Mouse (Mus musculus) stomach, postnatal 0 days (tissue): Measurements from ENCODE around the gene Cnn3. TPM values are rescaled to one million over a fixed set of nuclear protein-coding genes. Genes with fewer than 3 reads are reported as not detected.
A peak's percentile ranks its signal among the peaks of the same experiment; 100 is the strongest.

Experiments used
- ATAC-seq: fragments of 200-750 bp; cut with Nextera tagmentation; 2 replicates; pipeline ENCODE4 v1.8.0; 2017; ENCODE audit not compliant: low FRiP score, low TSS enrichment
- DNase-seq: peaks from one replicate; pipeline ENCODE4 v3.0.0-alpha.2; 2016; ENCODE audit warnings: low spot score
- H3K27ac ChIP-seq: fragments of 300-500 bp; sonication (generic); replicated peaks from 2 replicates; pipeline ENCODE4 v1.5.1; 2014; ENCODE audit warnings: mild to moderate bottlenecking, control low read depth
- H3K27me3 ChIP-seq: fragments of 300-500 bp; sonication (generic); 2 replicates; pipeline ENCODE4 v1.6.1; 2014; ENCODE audit warnings: low read length; ENCODE audit not compliant: control insufficient read depth, insufficient read depth
- H3K36me3 ChIP-seq: fragments of 300-500 bp; sonication (generic); 2 replicates; pipeline ENCODE4 v1.6.1; 2014; ENCODE audit warnings: low read length, mixed read lengths; ENCODE audit not compliant: control insufficient read depth, insufficient read depth
- H3K4me1 ChIP-seq: fragments of 300-500 bp; sonication (generic); replicated peaks from 2 replicates; pipeline ENCODE4 v1.6.1; 2014; ENCODE audit warnings: antibody characterized with exemption; ENCODE audit not compliant: control insufficient read depth, insufficient read depth
- H3K4me2 ChIP-seq: fragments of 300-500 bp; sonication (generic); replicated peaks from 2 replicates; pipeline ENCODE4 v1.6.1; 2014; ENCODE audit warnings: low read depth, mild to moderate bottlenecking, control low read depth, moderate library complexity
- H3K4me3 ChIP-seq: fragments of 300-500 bp; sonication (generic); 2 replicates; pipeline ENCODE4 v1.5.1; 2014; ENCODE audit warnings: low read depth, low read length, control low read depth
- H3K9ac ChIP-seq: fragments of 300-500 bp; sonication (generic); 2 replicates; pipeline ENCODE4 v1.6.1; 2014; ENCODE audit warnings: mild to moderate bottlenecking, low read length, control low read depth, mixed read lengths
- H3K9me3 ChIP-seq: fragments of 300-500 bp; sonication (generic); 2 replicates; pipeline ENCODE4 v1.6.1; 2016; ENCODE audit warnings: low read length; ENCODE audit not compliant: control insufficient read depth
- CTCF ChIP-seq: IDR thresholded peaks from 2 replicates; pipeline ENCODE4 v1.5.1; 2016; ENCODE audit warnings: antibody characterized with exemption, low read depth, mild to moderate bottlenecking, moderate library complexity
- EP300 ChIP-seq: optimal IDR thresholded peaks from 2 replicates; pipeline ENCODE3; 2016; ENCODE audit warnings: antibody characterized with exemption
- WGBS: fragments of 180-500 bp; shearing (Covaris S2); extraction: QIAGEN DNeasy Blood & Tissue Kit; methylation state at CpG from one replicate; pipeline ENCODE4 v1.1.7; 2014; 5-methylcytosine and 5-hydroxymethylcytosine counted together
- polyA plus RNA-seq: library from polyadenylated mRNA; unstranded; fragments of >200 nt; fragmentation: Nextera tagmentation; extraction: Ambion mirVana; gene quantifications from 2 replicates; pipeline ENCODE4 v1.2.1, GENCODE M21; 2015

Gene Cnn3
- polyA plus RNA-seq, 1 experiment from 2014 or later = 301 TPM

GRCm38 (mm10) chr3:121460473-121461193 is 34.3 kb downstream of the Cnn3 start:
- Histone ChIP-seq H3K9ac (no peak overlapping the region), H3K4me2 (no peak overlapping the region), H3K27me3 (no peaks in the 10 kb centered on the region), H3K4me1 (no peaks in the 10 kb centered on the region), H3K9me3 (no peaks in the 10 kb centered on the region), H3K4me3 (no peak overlapping the region), H3K27ac (0 out of 2 replicates have a peak overlapping the region, but pooled peaks have one; percentile 35), H3K36me3 (peaks cover 10% of the 10 kb centered on the region)
- TF ChIP-seq CTCF = no peak
- no peak for TF ChIP-seq EP300
- 59% methylated on average over 16 of the region's 16 CpGs for WGBS
- DNase-seq (peak; percentile 39), ATAC-seq (peak; percentile 56; the same call in 1 of the 2 replicates)

GRCm38 (mm10) chr3:121461477-121461876 is 35.2 kb downstream of the Cnn3 start:
- H3K4me1 ChIP-seq = no peaks in the 10 kb centered on the region
- TF ChIP-seq CTCF = no peak
- TF ChIP-seq EP300 = no peak
- no peaks in the 10 kb centered on the region for H3K27me3 ChIP-seq
- no peaks in the 10 kb centered on the region for H3K9me3 ChIP-seq
- H3K4me2 ChIP-seq = no peak overlapping the region
- H3K4me3 ChIP-seq = no peak overlapping the region
- ATAC-seq (no peak), DNase-seq (no peak)
- H3K36me3 ChIP-seq = peaks cover 4% of the 10 kb centered on the region
- WGBS = 95% methylated on average over 13 of the region's 13 CpGs
- no peak overlapping the region for H3K9ac ChIP-seq
- H3K27ac ChIP-seq = no peak overlapping the region

GRCm38 (mm10) chr3:121462782-121463181 is 36.5 kb downstream of the Cnn3 start:
- DNase-seq = no peak
- H3K9me3 ChIP-seq = no peaks in the 10 kb centered on the region
- WGBS = 75% methylated on average over 3 of the region's 3 CpGs
- H3K36me3 ChIP-seq = peaks cover 2% of the 10 kb centered on the region; the same call in 1 of the 2 replicates
- TF ChIP-seq CTCF (no peak), EP300 (no peak)
- H3K27ac ChIP-seq = peak overlapping the region; percentile 31; the same call in 1 of the 2 replicates
- no peaks in the 10 kb centered on the region for H3K27me3 ChIP-seq
- no peaks in the 10 kb centered on the region for H3K4me1 ChIP-seq
- ATAC-seq = no peak
- no peak overlapping the region for H3K4me2 ChIP-seq
- H3K4me3 ChIP-seq = no peak overlapping the region
- no peak overlapping the region for H3K9ac ChIP-seq

GRCm38 (mm10) chr3:121464733-121465305 is 38.5 kb downstream of the Cnn3 start:
- Histone ChIP-seq H3K27me3 (no peaks in the 10 kb centered on the region), H3K4me1 (0 out of 2 replicates have a peak, but pooled peaks cover 3% of the 10 kb centered on the region), H3K36me3 (peaks cover 2% of the 10 kb centered on the region; the same call in 1 of the 2 replicates), H3K4me2 (no peak overlapping the region), H3K9ac (no peak overlapping the region), H3K4me3 (no peak overlapping the region), H3K27ac (no peak overlapping the region; the same call in 1 of the 2 replicates), H3K9me3 (no peaks in the 10 kb centered on the region)
- no peak for DNase-seq
- 64% methylated on average over 7 of the region's 7 CpGs for whole genome bisulfite sequencing
- ATAC-seq = no peak
- no peak for TF ChIP-seq CTCF

GRCm38 (mm10) chr3:121465795-121466194 is 39.5 kb downstream of the Cnn3 start:
- WGBS = 82% methylated on average over 10 of the region's 10 CpGs
- H3K27me3 ChIP-seq = no peaks in the 10 kb centered on the region
- no peak overlapping the region for H3K4me2 ChIP-seq
- H3K4me1 ChIP-seq = 0 out of 2 replicates have a peak, but pooled peaks cover 3% of the 10 kb centered on the region
- H3K9me3 ChIP-seq = no peaks in the 10 kb centered on the region
- no peak overlapping the region for H3K4me3 ChIP-seq
- DNase-seq (no peak), ATAC-seq (no peak)
- TF ChIP-seq CTCF (no peak), EP300 (no peak)
- no peak overlapping the region for H3K27ac ChIP-seq
- H3K36me3 ChIP-seq = peaks cover 2% of the 10 kb centered on the region; the same call in 1 of the 2 replicates
- no peak overlapping the region for H3K9ac ChIP-seq

GRCm38 (mm10) chr3:121467094-121467552 is 40.8 kb downstream of the Cnn3 start:
- TF ChIP-seq EP300 (no peak), CTCF (no peak)
- no peaks in the 10 kb centered on the region for H3K27me3 ChIP-seq
- 0 out of 2 replicates have a peak, but pooled peaks cover 3% of the 10 kb centered on the region for H3K4me1 ChIP-seq
- no peak for ATAC-seq
- no peak overlapping the region for H3K9ac ChIP-seq
- no peak for DNase-seq
- 75% methylated on average over 10 of the region's 10 CpGs for WGBS
- no peak overlapping the region for H3K27ac ChIP-seq
- H3K9me3 ChIP-seq = no peaks in the 10 kb centered on the region
- H3K4me3 ChIP-seq = no peak overlapping the region
- H3K36me3 ChIP-seq = peaks cover 2% of the 10 kb centered on the region; the same call in 1 of the 2 replicates
- no peak overlapping the region for H3K4me2 ChIP-seq
